Mouse (Mus musculus) embryonic stem cell, embryonic (primary cell): Measurements from ENCODE around the gene Ptk7.

Experiments used
- CTCF ChIA-PET, 4 experiments: fragments of 300-600 bp in 2 of 4; fragments of 350-600 bp in 2 of 4; sonication (Branson Sonifier 250); formaldehyde crosslinking; loops; one replicate each; lab custom pipeline; 2022; ENCODE audit warnings: inconsistent platforms in 2 of 4; lab: Charles Lee
- POLR2A ChIA-PET, 4 experiments: fragments of 300-600 bp in 2 of 4; fragments of 350-600 bp in 2 of 4; sonication (Branson Sonifier 250); formaldehyde crosslinking; loops; one replicate each; lab custom pipeline; 2022; ENCODE audit warnings: antibody characterized with exemption in 4 of 4, inconsistent platforms in 1 of 4; lab: Charles Lee

The Ptk7 gene

GRCm38 (mm10) chr17:46624598-46624997 lies 4.7 kb downstream of the Ptk7 start:
- CTCF ChIA-PET, result interaction anchor here in 1 of 4 experiments (0.6 to 1.1 kb wide), 4 partner anchors 15 to 76 kb away, joined by 3 read pairs; partner anchors contain the start of gene Klhdc3
- POLR2A ChIA-PET, result interaction anchor here in 3 of 4 experiments (0.8 to 2.1 kb wide), 11 partner anchors 9 to 210 kb away, joined by 3 to 8 read pairs (median 4); partner anchors contain the start of gene Ppp2r5d (in 2 of the 3)

- ChIA-PET CTCF (interaction anchor here in 2 of 4 experiments (0.9 to 1.4 kb wide), 4 partner anchors 13 to 56 kb away, joined by 3 read pairs; partner anchors contain the start of gene Klhdc3 (in 1 of the 2)), POLR2A (interaction anchor here in 3 of 4 experiments (0.7 to 2.5 kb wide), 17 partner anchors 9 to 222 kb away, joined by 3 to 12 read pairs (median 4); partner anchors contain the start of genes Ppp2r5d (in 2 of the 3) and Cul7 (in 1 of the 3))
These were observed 5.3 kb downstream of the Ptk7 start for GRCm38 (mm10) chr17:46623819-46624557.

GRCm38 (mm10) chr17:46622269-46622668 lies 7.0 kb downstream of the Ptk7 start:
- POLR2A ChIA-PET, result interaction anchor here in 3 of 4 experiments (0.9 to 2.5 kb wide), 7 partner anchors 8 to 42 kb away, joined by 3 to 12 read pairs (median 3); partner anchors contain the start of gene Cul7 (in 1 of the 3)
- CTCF ChIA-PET, result interaction anchor here in 1 of 4 experiments (0.6 kb wide), 2 partner anchors 356 to 478 kb away, joined by 3 to 4 read pairs; no protein-coding TSS in a partner anchor

- POLR2A ChIA-PET, result interaction anchor here in 3 of 4 experiments (0.6 to 5.2 kb wide), 12 partner anchors 9 to 706 kb away, joined by 3 to 35 read pairs (median 4); partner anchors contain the start of genes 2310039H08Rik (in 1 of the 3), Ppp2r5d (in 1 of the 3) and Ptk7 (in 1 of the 3)
These were observed 8.0 kb downstream of the Ptk7 start for GRCm38 (mm10) chr17:46621324-46621723.

GRCm38 (mm10) chr17:46619683-46620357 lies 9.5 kb downstream of the Ptk7 start:
- ChIA-PET POLR2A (interaction anchor here in 2 of 4 experiments (0.6 to 5.2 kb wide), 11 partner anchors 10 to 163 kb away, joined by 3 to 35 read pairs (median 4); partner anchors contain the start of genes Ptk7 (in 2 of the 2), 2310039H08Rik (in 1 of the 2), Ppp2r5d (in 1 of the 2) and Rpl7l1 (in 1 of the 2)), CTCF (interaction anchor here in 2 of 4 experiments (0.6 to 1.6 kb wide), 2 partner anchors 13 to 94 kb away, joined by 5 to 8 read pairs; no protein-coding TSS in a partner anchor)

More at GRCm38 (mm10) chr17:46621324-46621723, 8.0 kb downstream of the Ptk7 start:
- CTCF ChIA-PET, result interaction anchor here in 2 of 4 experiments (0.5 to 1.6 kb wide), 3 partner anchors 20 to 96 kb away, joined by 3 to 8 read pairs (median 3); no protein-coding TSS in a partner anchor

- ChIA-PET POLR2A (interaction anchor here in 3 of 4 experiments (0.8 to 5.2 kb wide), 12 partner anchors 9 to 116 kb away, joined by 3 to 35 read pairs (median 3); partner anchors contain the start of gene Ptk7 (in 2 of the 3)), CTCF (interaction anchor here in 1 of 4 experiments (0.6 kb wide), 1 partner anchor 1150 kb away, joined by 4 read pairs; no protein-coding TSS in a partner anchor)
These were observed 10.3 kb downstream of the Ptk7 start for GRCm38 (mm10) chr17:46618769-46619682.

- ChIA-PET CTCF (interaction anchor here in 1 of 4 experiments (0.6 kb wide), 1 partner anchor 1151 kb away, joined by 4 read pairs; no protein-coding TSS in a partner anchor), POLR2A (interaction anchor here (0.6 to 5.2 kb wide), 14 partner anchors 9 to 341 kb away, joined by 3 to 35 read pairs (median 3); partner anchors contain the start of gene Ptk7 (in 2 of the 4))
These were observed 10.9 kb downstream of the Ptk7 start for GRCm38 (mm10) chr17:46618394-46618768.

GRCm38 (mm10) chr17:46617799-46618198 lies 11.5 kb downstream of the Ptk7 start:
- ChIA-PET CTCF (interaction anchor here in 2 of 4 experiments (0.6 to 1.8 kb wide), 2 partner anchors 11 to 273 kb away, joined by 3 read pairs; partner anchors contain the start of gene Tbcc (in 1 of the 2)), POLR2A (interaction anchor here in 3 of 4 experiments (0.6 to 5.2 kb wide), 14 partner anchors 8 to 341 kb away, joined by 3 to 35 read pairs (median 3); partner anchors contain the start of gene Ptk7 (in 3 of the 3))

GRCm38 (mm10) chr17:46613229-46613628 lies 16.1 kb downstream of the Ptk7 start:
- ChIA-PET CTCF (interaction anchor here in 3 of 4 experiments (0.6 to 1.4 kb wide), 4 partner anchors 12 to 40 kb away, joined by 3 to 11 read pairs (median 4); no protein-coding TSS in a partner anchor), POLR2A (interaction anchor here (0.6 to 3.3 kb wide), 13 partner anchors 9 to 971 kb away, joined by 3 to 12 read pairs (median 3); partner anchors contain the start of gene Ptk7 (in 2 of the 4))

- POLR2A ChIA-PET, result interaction anchor here (0.6 to 1.9 kb wide), 10 partner anchors 9 to 971 kb away, joined by 3 to 6 read pairs (median 4); partner anchors contain the start of genes Ppp2r5d (in 1 of the 4) and Ptk7 (in 1 of the 4)
- CTCF ChIA-PET, result interaction anchor here in 3 of 4 experiments (0.6 to 1.4 kb wide), 4 partner anchors 24 to 240 kb away, joined by 3 to 11 read pairs (median 4); no protein-coding TSS in a partner anchor
These were observed 16.5 kb downstream of the Ptk7 start for GRCm38 (mm10) chr17:46612820-46613219.

GRCm38 (mm10) chr17:46612189-46612588 lies 17.1 kb downstream of the Ptk7 start:
- ChIA-PET POLR2A (interaction anchor here in 3 of 4 experiments (0.8 to 1.9 kb wide), 7 partner anchors 8 to 970 kb away, joined by 3 to 6 read pairs (median 4); partner anchors contain the start of genes Ppp2r5d (in 1 of the 3) and Ptk7 (in 1 of the 3)), CTCF (interaction anchor here (0.6 to 1.4 kb wide), 5 partner anchors 25 to 240 kb away, joined by 3 to 4 read pairs (median 3); no protein-coding TSS in a partner anchor)

GRCm38 (mm10) chr17:46611316-46611715 lies 18.0 kb downstream of the Ptk7 start:
- ChIA-PET CTCF (interaction anchor here in 3 of 4 experiments (0.6 to 2.5 kb wide), 7 partner anchors 11 to 994 kb away, joined by 3 to 9 read pairs (median 4); partner anchors contain the start of gene Mea1 (in 1 of the 3)), POLR2A (interaction anchor here in 2 of 4 experiments (0.5 to 1.9 kb wide), 13 partner anchors 9 to 243 kb away, joined by 3 to 8 read pairs (median 3); partner anchors contain the start of genes Ppp2r5d (in 1 of the 2) and Rrp36 (in 1 of the 2))

- ChIA-PET POLR2A (interaction anchor here (0.6 to 2.1 kb wide), 39 partner anchors 8 to 1390 kb away, joined by 3 to 12 read pairs (median 3); partner anchors contain the start of genes Ppp2r5d (in 2 of the 4), Ptk7 (in 2 of the 4) and Cnpy3 (in 1 of the 4)), CTCF (interaction anchor here in 2 of 4 experiments (0.5 to 2.5 kb wide), 5 partner anchors 9 to 287 kb away, joined by 3 to 9 read pairs (median 4); no protein-coding TSS in a partner anchor)
These were observed 19.4 kb downstream of the Ptk7 start for GRCm38 (mm10) chr17:46609721-46610514.

GRCm38 (mm10) chr17:46605987-46606386 lies 23.3 kb downstream of the Ptk7 start:
- ChIA-PET POLR2A (interaction anchor here in 2 of 4 experiments (0.6 to 2.0 kb wide), 12 partner anchors 10 to 1013 kb away, joined by 3 to 6 read pairs (median 3); partner anchors contain the start of gene Ptk7 (in 2 of the 2)), CTCF (interaction anchor here in 2 of 4 experiments (0.6 kb wide), 2 partner anchors 25 to 82 kb away, joined by 3 to 5 read pairs; no protein-coding TSS in a partner anchor)
